In genomic region chr19:38014443-38014842, GRCm38 (mm10) we compare ENCODE assay signal across 21 mouse cellular contexts.
"Had no signal": no experiment of that assay in that cellular context is flagged by ENCODE, and none has a peak within 500 bp of the region (broad histone marks: within the 10 kb centered on the region; RNA-seq: fewer than 3 reads in every experiment).

No protein-coding gene starts in this region.

- H3K27ac ChIP-seq: limb, embryonic 12.5 days; liver, embryonic 14.5 days; midbrain, embryonic 10.5 days; midbrain, embryonic 13.5 days; neural tube, embryonic 13.5 days had no signal

- H3K9ac ChIP-seq: limb, embryonic 12.5 days; limb, embryonic 15.5 days; liver, embryonic 14.5 days; liver, postnatal 0 days; lung, embryonic 15.5 days; midbrain, embryonic 13.5 days; neural tube, embryonic 13.5 days; stomach, embryonic 15.5 days had no signal

- H3K4me3 ChIP-seq: limb, embryonic 12.5 days; limb, embryonic 15.5 days; lung, embryonic 15.5 days; megakaryocyte, embryonic 14.5 days; midbrain, embryonic 10.5 days; midbrain, embryonic 13.5 days; myocyte; neural tube, embryonic 13.5 days; stomach, embryonic 15.5 days had no signal

- H3K4me2 ChIP-seq: limb, embryonic 12.5 days; limb, embryonic 15.5 days; liver, embryonic 11.5 days; lung, embryonic 15.5 days; midbrain, embryonic 13.5 days; neural tube, embryonic 13.5 days; stomach, embryonic 15.5 days had no signal

- ATAC-seq: liver, postnatal 0 days; midbrain, embryonic 13.5 days had no signal

- H3K36me3 ChIP-seq: limb, embryonic 12.5 days; lung, embryonic 15.5 days; midbrain, embryonic 10.5 days; midbrain, embryonic 13.5 days; neural tube, embryonic 13.5 days; stomach, embryonic 15.5 days had no signal

- DNase-seq: kidney, adult 18-20 months; kidney, adult 9 months; kidney, postnatal 25 days; left cerebral cortex, postnatal 4 days; liver, postnatal 0 days; retina, postnatal 1 day; right cerebral cortex, postnatal 25 days; thymus, adult 2 months; thymus, postnatal 14 days; thymus, postnatal 4 days had no signal

- H3K27me3 ChIP-seq: limb, embryonic 12.5 days; limb, embryonic 15.5 days; lung, embryonic 15.5 days; midbrain, embryonic 13.5 days; neural tube, embryonic 13.5 days; stomach, embryonic 15.5 days had no signal

- H3K9me3 ChIP-seq: limb, embryonic 12.5 days; limb, embryonic 15.5 days; lung, embryonic 15.5 days; megakaryocyte, embryonic 14.5 days; midbrain, embryonic 10.5 days; midbrain, embryonic 13.5 days; neural tube, embryonic 13.5 days; stomach, embryonic 15.5 days had no signal
